Mouse (Mus musculus) liver, postnatal 0 days (tissue): ENCODE measurements around the gene Ncoa1.

Source experiments
- CTCF ChIP-seq: sonication (generic); IDR thresholded peaks from 2 replicates; pipeline ENCODE4 v1.5.1; 2016; ENCODE audit warnings: antibody characterized with exemption, low read depth
- EP300 ChIP-seq: IDR thresholded peaks from 2 replicates; pipeline ENCODE4 v1.6.1; 2016; ENCODE audit warnings: antibody characterized with exemption, low read depth, mild to moderate bottlenecking

GRCm38 (mm10) chr12:4390721-4391120 is 86.3 kb downstream of the Ncoa1 start:
- no peak for TF ChIP-seq EP300
- TF ChIP-seq CTCF, result no peak
